Mouse (Mus musculus): Measurements from ENCODE around the gene Scn4b. TPM values are rescaled to one million over a fixed set of nuclear protein-coding genes. Genes with fewer than 3 reads are reported as not detected.
A peak's percentile ranks its signal among the peaks of the same experiment; 100 is the strongest.

Gene Scn4b
- 1 to 10 TPM; 6.0 to 8.2 TPM for total RNA-seq (2021)
- long read RNA-seq, experiment 1, full-length matches to known transcripts, result 1 of 2 reads
- long read RNA-seq, experiment 1, partial matches to known transcripts, result 0 of 2 reads
- long read RNA-seq, experiment 1, other reads (novel, unspliced or antisense), result 1 of 2 reads
- long read RNA-seq, experiment 2, result 0 reads

GRCm38 (mm10) chr9:45138191-45139032 is at the start of gene Scn4b:
Gene Scn4b, plus strand, starts transcription at chr9:45138395.
- DNase-seq (ENCODE audit: low spot score in 2 of 2), result peak in 1 of 2 experiments; percentile 15

GRCm38 (mm10) chr9:45090811-45091210 is 47.4 kb upstream of the Scn4b start:
- no peak for DNase-seq (ENCODE audit: low spot score in 2 of 2)

- DNase-seq (ENCODE audit: low spot score in 2 of 2), result no peak
Measured at GRCm38 (mm10) chr9:45092641-45093040, 45.6 kb upstream of the Scn4b start.

- no peak for DNase-seq (ENCODE audit: low spot score in 2 of 2)
Measured at GRCm38 (mm10) chr9:45095149-45095937, 42.9 kb upstream of the Scn4b start.

- DNase-seq (ENCODE audit: low spot score in 2 of 2), result no peak
Measured at GRCm38 (mm10) chr9:45097877-45098276, 40.3 kb upstream of the Scn4b start.

- DNase-seq (ENCODE audit: low spot score in 2 of 2), result no peak
Measured at GRCm38 (mm10) chr9:45098426-45098825, 39.8 kb upstream of the Scn4b start.

- no peak for DNase-seq (ENCODE audit: low spot score in 2 of 2)
Measured at GRCm38 (mm10) chr9:45102528-45102927, 35.7 kb upstream of the Scn4b start.

- no peak for DNase-seq (ENCODE audit: low spot score in 2 of 2)
Measured at GRCm38 (mm10) chr9:45103211-45103979, 34.8 kb upstream of the Scn4b start.

- no peak for DNase-seq (ENCODE audit: low spot score in 2 of 2)
Measured at GRCm38 (mm10) chr9:45105596-45106374, 32.4 kb upstream of the Scn4b start.

GRCm38 (mm10) chr9:45115706-45116105 is 22.5 kb upstream of the Scn4b start:
- DNase-seq (ENCODE audit: low spot score in 2 of 2), result peak; percentile 34 to 62

- no peak for DNase-seq (ENCODE audit: low spot score in 2 of 2)
Measured at GRCm38 (mm10) chr9:45116819-45117218, 21.4 kb upstream of the Scn4b start.

GRCm38 (mm10) chr9:45117741-45118431 is 20.3 kb upstream of the Scn4b start, which contains the start of gene Scn2b:
Gene Scn2b, plus strand, starts transcription at chr9:45117782.
- DNase-seq (ENCODE audit: low spot score in 2 of 2), result peak in 1 of 2 experiments; percentile 45

- DNase-seq (ENCODE audit: low spot score in 2 of 2), result peak in 1 of 2 experiments; percentile 12
Measured at GRCm38 (mm10) chr9:45118552-45118951, 19.6 kb upstream of the Scn4b start.

GRCm38 (mm10) chr9:45119316-45119953 is 18.8 kb upstream of the Scn4b start:
- DNase-seq (ENCODE audit: low spot score in 2 of 2), result no peak

GRCm38 (mm10) chr9:45119954-45120530 is 18.2 kb upstream of the Scn4b start:
- DNase-seq (ENCODE audit: low spot score in 2 of 2), result no peak

GRCm38 (mm10) chr9:45120567-45120966 is 17.6 kb upstream of the Scn4b start:
- no peak for DNase-seq (ENCODE audit: low spot score in 2 of 2)

- DNase-seq (ENCODE audit: low spot score in 2 of 2), result peak; percentile 20 to 30
Measured at GRCm38 (mm10) chr9:45121001-45121400, 17.2 kb upstream of the Scn4b start.

GRCm38 (mm10) chr9:45121769-45122168 is 16.4 kb upstream of the Scn4b start:
- peak; percentile 76 to 80 for DNase-seq (ENCODE audit: low spot score in 2 of 2)

Data from layer of hippocampus, postnatal 14 days (tissue).